Mouse (Mus musculus): Measurements from ENCODE around the gene Zfp444.

DNA sequence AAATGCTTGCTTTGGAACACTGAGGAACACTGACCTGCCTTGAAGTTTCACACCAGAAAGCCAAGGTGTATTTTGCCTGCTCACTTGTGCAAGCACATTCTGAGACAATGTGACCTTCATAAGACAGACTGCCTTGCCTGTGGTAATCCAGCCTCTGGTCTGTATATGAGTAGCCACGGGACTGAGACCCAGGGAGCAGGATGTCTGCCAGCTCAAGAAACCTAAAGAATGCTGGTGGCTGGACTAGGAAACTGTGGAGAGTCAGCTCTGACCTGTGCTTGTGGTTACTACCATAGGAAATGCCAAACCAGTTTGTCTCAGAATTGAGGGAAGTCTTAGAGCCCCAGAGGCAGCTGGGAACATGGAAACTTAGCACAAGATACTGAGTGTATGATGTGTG lies 13.4 kb downstream of the Zfp444 start:
- TF ChIP-seq CTCF (IDR thresholded peaks at IDR 0.05; ENCODE audit: borderline replicate concordance, insufficient read depth, low read length) (no peak), POLR2A (IDR thresholded peaks at IDR 0.05; ENCODE audit: low read depth, low read length) (no peak)

Data from embryonic fibroblast, embryonic 13.5 days (primary cell).